Mouse (Mus musculus): Measurements from ENCODE around the gene Shcbp1l.
"Not testable (repeated sequence)": the region's sequence is repeated elsewhere in the genome, so short reads cannot be mapped to it uniquely, and the experiment has no call there.

GRCm38 (mm10) chr1:153407641-153408040 is 17.3 kb upstream of the Shcbp1l start:
- not testable (repeated sequence) for TF ChIP-seq CTCF (IDR thresholded peaks at IDR 0.05; ENCODE audit: borderline replicate concordance, control insufficient read depth, extremely low read depth, insufficient read depth, low read length, poor library complexity); POLR2A (IDR thresholded peaks at IDR 0.05; ENCODE audit: control insufficient read depth, extremely low read depth, insufficient read depth, low read length, poor library complexity)

All from thymus, adult 2 months (tissue).